Mouse (Mus musculus): ENCODE measurements around the gene Traf1.

Gene Traf1

DNA sequence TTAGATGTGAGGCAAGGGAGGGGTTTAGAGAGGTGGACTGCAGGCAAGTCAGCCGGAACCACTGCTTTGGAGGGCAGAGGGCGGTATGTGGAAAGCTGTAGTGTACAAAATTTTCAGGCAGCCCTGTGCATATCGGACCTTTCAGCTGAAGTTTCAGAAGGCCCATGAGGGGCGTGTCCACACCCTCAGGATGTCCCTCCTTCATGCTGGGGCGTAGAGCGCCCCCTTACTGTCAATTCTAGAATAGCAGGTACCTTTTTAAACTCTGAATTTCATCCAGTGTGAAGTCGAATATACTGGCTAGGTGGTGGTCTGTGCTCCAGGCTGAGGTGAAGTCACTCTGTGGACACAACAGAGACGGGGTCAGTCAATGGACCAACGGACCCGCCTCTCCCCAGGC lies 63.8 kb downstream of the Traf1 start:
- DNase-seq = peak; percentile 84

DNA sequence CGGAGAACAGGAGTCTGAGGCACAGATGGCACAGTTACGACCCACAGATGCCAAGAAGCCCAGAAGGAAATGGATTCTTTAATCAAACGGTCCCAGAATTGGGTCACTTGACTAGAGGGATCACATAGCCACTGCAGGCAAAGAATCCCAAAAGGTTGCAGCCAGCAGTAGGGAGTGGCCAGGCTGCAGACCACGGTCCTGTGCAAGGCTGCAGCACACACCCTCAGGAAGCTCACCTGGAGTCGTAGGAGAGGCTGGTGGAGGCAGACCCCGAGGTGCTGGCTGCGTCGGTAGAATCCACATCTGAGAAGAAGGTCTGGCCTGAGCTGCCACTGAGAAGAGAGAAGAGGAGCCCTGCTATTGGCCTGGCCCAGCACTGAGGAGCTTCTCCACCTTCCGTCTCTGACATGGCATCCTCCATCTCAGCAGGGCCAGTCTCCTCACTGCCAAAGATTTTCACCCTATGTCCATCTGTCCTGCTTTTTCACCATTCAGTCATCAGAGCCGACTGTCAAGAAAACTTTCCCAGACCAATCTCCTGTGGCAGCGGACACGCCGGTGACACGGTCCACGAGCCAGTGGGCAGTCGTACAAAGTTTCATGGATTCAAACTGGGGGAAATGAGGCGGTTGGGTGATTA lies 64.6 kb downstream of the Traf1 start:
- no peak for DNase-seq

DNA sequence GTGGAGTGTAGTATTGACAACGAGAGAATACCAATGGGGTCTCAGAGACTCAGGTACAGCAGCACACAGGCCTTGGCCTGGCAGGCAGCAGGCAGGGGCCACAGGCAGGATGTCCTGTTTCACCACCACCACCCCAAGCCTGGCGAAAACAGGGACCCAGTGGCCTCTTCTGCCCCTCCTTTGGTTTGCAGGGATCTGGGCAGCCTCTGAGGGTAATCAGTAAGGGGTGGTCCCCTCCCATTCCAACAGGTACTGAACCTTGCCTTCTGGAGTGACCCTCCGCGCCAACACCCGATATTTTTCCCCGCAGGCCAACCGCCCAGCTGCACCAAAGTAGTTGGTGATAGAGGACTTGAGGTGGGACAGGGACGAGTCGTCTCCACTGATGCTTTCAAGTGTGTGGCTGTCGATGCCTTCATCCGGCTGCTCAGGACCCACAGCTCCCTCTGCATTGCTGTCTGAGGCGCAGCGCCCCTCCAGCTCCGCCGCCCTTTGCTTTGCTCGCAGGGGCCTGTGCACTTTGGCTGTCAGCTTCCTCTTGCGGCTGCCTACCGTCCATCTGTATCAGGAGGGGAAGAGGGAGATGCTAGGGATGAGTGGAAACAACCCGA lies 66.0 kb downstream of the Traf1 start:
- no peak for DNase-seq

DNA sequence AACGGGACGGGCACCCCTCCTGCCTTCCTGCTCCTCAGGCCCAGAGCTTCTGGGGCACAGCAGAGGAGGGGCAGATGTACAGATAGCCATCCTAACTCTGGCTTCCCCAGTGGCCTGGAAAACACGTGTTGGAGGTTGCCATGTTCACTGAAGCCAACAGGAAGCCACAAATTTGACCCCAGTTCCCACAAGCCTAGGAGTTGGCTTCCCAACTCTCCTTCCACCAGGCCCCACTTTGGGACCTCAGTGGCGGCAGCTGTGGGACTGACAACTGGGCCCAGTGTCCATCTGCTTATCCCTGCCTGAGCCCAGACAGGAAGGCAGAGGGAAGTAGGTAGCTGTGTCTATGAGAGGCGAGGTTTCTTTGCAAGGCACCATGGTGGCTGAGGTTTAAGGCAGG lies 67.6 kb downstream of the Traf1 start:
- DNase-seq = no peak

All from lung, postnatal 36 days (tissue).